Mouse (Mus musculus): Measurements from ENCODE around the gene Aoc1. TPM values are rescaled to one million over a fixed set of nuclear protein-coding genes. Genes with fewer than 3 reads are reported as not detected.
A peak's percentile ranks its signal among the peaks of the same experiment; 100 is the strongest.

Gene Aoc1
- polyA plus RNA-seq (2011; ENCODE audit: insufficient read depth, insufficient read length, low replicate concordance, missing spikeins): not detected in 2 replicates

DNA sequence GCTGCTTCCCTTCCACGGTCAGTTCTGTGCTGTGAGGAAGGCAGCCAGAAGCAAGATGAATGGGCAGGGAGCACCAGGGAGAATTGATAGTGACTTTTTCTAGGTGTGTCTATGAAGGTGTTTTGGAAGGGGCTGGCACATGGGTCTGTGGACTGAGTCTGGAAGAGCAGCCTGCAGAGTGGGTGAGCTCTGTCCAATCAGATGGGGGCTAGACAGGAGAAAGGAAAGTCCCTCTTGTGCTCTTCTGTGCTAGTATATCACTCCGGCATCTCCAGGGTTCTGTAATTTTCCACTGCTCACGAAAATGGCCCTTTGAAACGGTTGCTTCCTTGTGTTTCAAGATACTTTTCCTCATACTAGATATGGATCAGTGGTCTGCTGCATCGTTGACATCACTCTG, at the start of gene Aoc1:
TSS of gene Aoc1 (plus strand) at position 301 of the 400 bp plus-strand sequence.
- no peaks in the 10 kb centered on the region for H3K4me1 ChIP-seq (ENCODE audit: control insufficient read depth, insufficient read depth, low read length)
- no peak within 1 kb of the TSS for H3K4me3 ChIP-seq (replicated peaks; ENCODE audit: control insufficient read depth, low read depth, low read length)
- TF ChIP-seq CTCF (IDR thresholded peaks at IDR 0.05; ENCODE audit: control insufficient read depth, insufficient read depth, low read length): no peak
- TF ChIP-seq POLR2A (IDR thresholded peaks at IDR 0.05; ENCODE audit: borderline replicate concordance, control insufficient read depth, low read depth, low read length): no peak
- WGBS: 61% methylated on average over 5 of the region's 5 CpGs
- H3K27ac ChIP-seq (ENCODE audit: control insufficient read depth, insufficient read depth, low read depth, low read length, poor library complexity): no peak within 1 kb of the TSS

DNA sequence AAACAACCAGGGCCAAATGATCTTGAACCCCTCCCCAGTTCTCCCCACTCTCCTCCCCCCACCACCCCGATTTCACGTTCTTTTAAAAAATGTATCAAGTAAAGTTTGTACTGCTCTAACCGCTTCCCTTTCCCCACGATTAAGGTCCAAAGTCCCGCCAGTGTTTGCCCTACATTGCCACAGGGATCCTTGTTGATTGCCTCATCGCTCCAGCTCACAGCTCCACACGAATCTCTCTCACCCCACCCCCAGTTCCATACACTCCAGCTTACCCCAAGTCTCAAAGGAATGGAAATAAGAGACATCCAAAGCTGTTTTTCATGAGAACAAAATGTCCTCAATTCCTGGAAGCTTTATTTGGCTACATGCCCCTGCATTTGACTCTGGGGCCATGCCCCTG, 47.7 kb upstream of the Aoc1 start:
- no peak overlapping the region for H3K27ac ChIP-seq (ENCODE audit: control insufficient read depth, insufficient read depth, low read depth, low read length, poor library complexity)
- no peak overlapping the region for H3K4me3 ChIP-seq (replicated peaks; ENCODE audit: control insufficient read depth, low read depth, low read length)
- H3K4me1 ChIP-seq (ENCODE audit: control insufficient read depth, insufficient read depth, low read length): peaks cover 1% of the 10 kb centered on the region; the same call in 1 of the 2 replicates
- TF ChIP-seq POLR2A (IDR thresholded peaks at IDR 0.05; ENCODE audit: borderline replicate concordance, control insufficient read depth, low read depth, low read length) (no peak), CTCF (IDR thresholded peaks at IDR 0.05; ENCODE audit: control insufficient read depth, insufficient read depth, low read length) (no peak)
- 52% methylated on average over 7 of the region's 7 CpGs for WGBS

DNA sequence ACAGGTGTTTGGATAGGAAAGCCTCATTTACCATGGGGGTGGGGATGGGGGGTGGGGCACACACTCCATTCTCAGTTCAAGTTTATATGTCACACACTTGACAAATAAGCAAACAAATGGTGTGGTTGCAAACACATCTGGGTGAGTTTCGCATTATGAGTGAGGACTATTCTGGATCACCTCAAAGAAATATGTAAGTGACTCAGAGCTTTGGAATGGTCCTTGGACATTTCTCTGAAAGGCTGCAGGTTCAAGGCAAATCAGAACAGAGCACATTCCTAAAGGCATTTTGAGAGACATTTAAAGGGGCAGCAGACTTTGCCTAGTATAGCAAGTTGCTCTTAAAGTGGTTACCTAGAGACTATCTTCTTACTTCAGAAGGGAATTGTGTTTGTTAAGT, 43.7 kb upstream of the Aoc1 start:
- H3K4me3 ChIP-seq (replicated peaks; ENCODE audit: control insufficient read depth, low read depth, low read length): no peak overlapping the region
- TF ChIP-seq POLR2A (IDR thresholded peaks at IDR 0.05; ENCODE audit: borderline replicate concordance, control insufficient read depth, low read depth, low read length): no peak
- TF ChIP-seq CTCF (IDR thresholded peaks at IDR 0.05; ENCODE audit: control insufficient read depth, insufficient read depth, low read length): no peak
- no peak overlapping the region for H3K27ac ChIP-seq (ENCODE audit: control insufficient read depth, insufficient read depth, low read depth, low read length, poor library complexity)
- H3K4me1 ChIP-seq (ENCODE audit: control insufficient read depth, insufficient read depth, low read length): peaks cover 1% of the 10 kb centered on the region; the same call in 1 of the 2 replicates
- WGBS: 85% methylated on average over 1 of the region's 1 CpGs

DNA sequence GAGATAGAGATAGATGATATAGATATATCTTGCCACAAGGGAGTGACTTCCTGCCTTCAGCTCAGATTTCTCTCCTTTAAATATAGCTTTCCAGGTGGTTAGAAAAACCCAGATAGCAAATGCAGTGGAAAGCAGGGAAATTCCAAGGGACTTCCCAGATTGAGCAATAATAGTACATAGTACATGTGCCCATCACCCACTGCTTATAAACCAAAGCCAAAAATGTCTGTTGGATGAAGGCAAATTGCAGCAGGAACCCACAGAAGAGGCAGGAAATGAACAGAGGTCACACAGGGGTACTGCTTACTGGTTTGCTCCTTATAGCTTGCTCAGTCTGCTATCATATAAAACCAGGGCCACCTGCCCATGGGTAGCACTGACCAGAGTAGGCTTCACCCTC, 43.0 kb upstream of the Aoc1 start:
- peaks cover 1% of the 10 kb centered on the region; the same call in 1 of the 2 replicates for H3K4me1 ChIP-seq (ENCODE audit: control insufficient read depth, insufficient read depth, low read length)
- H3K27ac ChIP-seq (ENCODE audit: control insufficient read depth, insufficient read depth, low read depth, low read length, poor library complexity): no peak overlapping the region
- H3K4me3 ChIP-seq (replicated peaks; ENCODE audit: control insufficient read depth, low read depth, low read length): no peak overlapping the region
- TF ChIP-seq CTCF (IDR thresholded peaks at IDR 0.05; ENCODE audit: control insufficient read depth, insufficient read depth, low read length) (no peak), POLR2A (IDR thresholded peaks at IDR 0.05; ENCODE audit: borderline replicate concordance, control insufficient read depth, low read depth, low read length) (no peak)

DNA sequence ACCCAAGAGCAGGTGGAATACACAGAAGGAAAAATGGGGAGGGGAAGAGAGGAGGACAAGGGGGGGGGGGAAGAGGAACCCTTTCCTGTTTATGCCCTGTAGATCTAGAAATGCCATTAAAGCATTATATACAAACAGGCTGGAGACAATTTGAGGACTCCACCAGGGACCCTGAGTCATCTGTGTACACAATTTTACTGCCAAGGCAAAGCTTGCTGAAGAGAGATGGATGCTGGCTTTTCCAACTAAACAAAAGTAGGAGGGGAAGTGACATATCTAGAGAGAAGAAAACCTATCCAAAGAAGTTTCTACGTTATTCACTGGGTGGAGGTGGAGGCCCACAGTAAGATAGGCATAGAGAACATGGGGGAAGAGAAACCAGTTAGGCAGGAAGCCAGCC, 42.5 kb upstream of the Aoc1 start:
- 13% methylated on average over 1 of the region's 1 CpGs for WGBS
- no peak overlapping the region for H3K27ac ChIP-seq (ENCODE audit: control insufficient read depth, insufficient read depth, low read depth, low read length, poor library complexity)
- H3K4me1 ChIP-seq (ENCODE audit: control insufficient read depth, insufficient read depth, low read length): peaks cover 1% of the 10 kb centered on the region; the same call in 1 of the 2 replicates
- no peak overlapping the region for H3K4me3 ChIP-seq (replicated peaks; ENCODE audit: control insufficient read depth, low read depth, low read length)
- TF ChIP-seq CTCF (IDR thresholded peaks at IDR 0.05; ENCODE audit: control insufficient read depth, insufficient read depth, low read length): no peak
- no peak for TF ChIP-seq POLR2A (IDR thresholded peaks at IDR 0.05; ENCODE audit: borderline replicate concordance, control insufficient read depth, low read depth, low read length)

DNA sequence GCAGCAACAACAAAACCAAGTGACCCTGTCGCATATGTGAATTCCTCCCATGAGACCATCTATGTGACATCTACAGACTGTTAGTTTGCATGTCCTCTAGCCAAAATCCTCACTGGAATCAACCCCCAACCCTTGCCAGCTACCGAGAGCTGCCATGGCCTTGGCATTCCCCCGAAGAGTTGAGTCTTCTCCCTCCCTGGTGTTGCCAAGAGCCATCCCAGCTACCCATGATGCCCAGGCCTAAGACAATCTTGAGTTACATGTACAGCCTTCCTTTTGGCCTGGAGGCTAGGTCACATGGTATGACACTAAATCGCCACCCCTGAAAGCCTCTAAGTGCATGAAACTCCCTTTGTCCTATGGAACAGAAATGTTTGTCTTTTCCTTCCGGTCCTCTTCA, 41.6 kb upstream of the Aoc1 start:
- Histone ChIP-seq H3K4me1 (ENCODE audit: control insufficient read depth, insufficient read depth, low read length) (peaks cover 1% of the 10 kb centered on the region; the same call in 1 of the 2 replicates), H3K27ac (ENCODE audit: control insufficient read depth, insufficient read depth, low read depth, low read length, poor library complexity) (peak overlapping the region; percentile 32; the same call in 1 of the 2 replicates), H3K4me3 (replicated peaks; ENCODE audit: control insufficient read depth, low read depth, low read length) (no peak overlapping the region)
- no peak for TF ChIP-seq POLR2A (IDR thresholded peaks at IDR 0.05; ENCODE audit: borderline replicate concordance, control insufficient read depth, low read depth, low read length)
- TF ChIP-seq CTCF (IDR thresholded peaks at IDR 0.05; ENCODE audit: control insufficient read depth, insufficient read depth, low read length): no peak
- WGBS: 87% methylated on average over 5 of the region's 5 CpGs

DNA sequence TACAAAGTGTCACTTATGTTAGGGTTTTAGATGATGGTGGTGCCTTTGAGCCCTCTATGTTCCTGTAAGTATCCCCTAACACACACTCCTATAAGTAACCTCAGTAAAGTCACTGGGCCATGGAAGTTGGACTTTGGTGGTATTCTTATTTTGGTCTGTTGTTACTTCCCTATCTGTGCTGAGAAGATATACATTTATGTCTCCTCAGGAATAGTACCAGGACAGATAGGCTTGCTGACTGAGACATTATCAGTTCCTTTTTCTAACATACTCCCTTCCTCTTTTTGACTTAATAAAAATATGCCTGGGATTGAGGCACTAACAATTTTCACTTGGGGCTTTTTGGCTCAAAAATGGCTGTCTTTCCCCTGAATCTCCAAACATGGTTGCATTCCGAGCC, 40.3 kb upstream of the Aoc1 start:
- TF ChIP-seq CTCF (IDR thresholded peaks at IDR 0.05; ENCODE audit: control insufficient read depth, insufficient read depth, low read length) (no peak), POLR2A (IDR thresholded peaks at IDR 0.05; ENCODE audit: borderline replicate concordance, control insufficient read depth, low read depth, low read length) (no peak)
- Histone ChIP-seq H3K27ac (ENCODE audit: control insufficient read depth, insufficient read depth, low read depth, low read length, poor library complexity) (no peak overlapping the region), H3K4me1 (ENCODE audit: control insufficient read depth, insufficient read depth, low read length) (peaks cover 1% of the 10 kb centered on the region; the same call in 1 of the 2 replicates), H3K4me3 (replicated peaks; ENCODE audit: control insufficient read depth, low read depth, low read length) (no peak overlapping the region)
- WGBS: 44% methylated on average over 1 of the region's 1 CpGs

DNA sequence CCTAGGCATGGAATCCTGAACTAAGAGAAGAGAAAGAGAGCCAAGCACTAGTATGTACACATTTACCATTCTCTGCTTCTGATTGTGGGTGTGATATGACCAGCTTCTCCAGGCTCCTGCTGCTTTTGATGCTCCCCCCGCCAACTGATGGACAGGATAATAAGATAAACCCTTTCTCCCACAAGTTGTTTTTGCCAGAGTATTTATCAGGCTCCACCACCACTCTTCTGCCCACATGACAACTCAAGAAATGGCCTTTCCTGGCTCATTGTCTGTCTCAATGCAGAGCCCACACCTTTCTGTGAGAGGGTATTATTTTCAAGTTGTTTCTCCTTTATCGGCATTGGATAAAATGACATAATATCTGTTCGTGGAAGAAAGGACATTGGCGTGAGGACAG, 39.2 kb upstream of the Aoc1 start:
- no peak overlapping the region for H3K4me3 ChIP-seq (replicated peaks; ENCODE audit: control insufficient read depth, low read depth, low read length)
- 65% methylated on average over 4 of the region's 4 CpGs for WGBS
- peaks cover 1% of the 10 kb centered on the region; the same call in 1 of the 2 replicates for H3K4me1 ChIP-seq (ENCODE audit: control insufficient read depth, insufficient read depth, low read length)
- TF ChIP-seq POLR2A (IDR thresholded peaks at IDR 0.05; ENCODE audit: borderline replicate concordance, control insufficient read depth, low read depth, low read length) (no peak), CTCF (IDR thresholded peaks at IDR 0.05; ENCODE audit: control insufficient read depth, insufficient read depth, low read length) (no peak)
- no peak overlapping the region for H3K27ac ChIP-seq (ENCODE audit: control insufficient read depth, insufficient read depth, low read depth, low read length, poor library complexity)

DNA sequence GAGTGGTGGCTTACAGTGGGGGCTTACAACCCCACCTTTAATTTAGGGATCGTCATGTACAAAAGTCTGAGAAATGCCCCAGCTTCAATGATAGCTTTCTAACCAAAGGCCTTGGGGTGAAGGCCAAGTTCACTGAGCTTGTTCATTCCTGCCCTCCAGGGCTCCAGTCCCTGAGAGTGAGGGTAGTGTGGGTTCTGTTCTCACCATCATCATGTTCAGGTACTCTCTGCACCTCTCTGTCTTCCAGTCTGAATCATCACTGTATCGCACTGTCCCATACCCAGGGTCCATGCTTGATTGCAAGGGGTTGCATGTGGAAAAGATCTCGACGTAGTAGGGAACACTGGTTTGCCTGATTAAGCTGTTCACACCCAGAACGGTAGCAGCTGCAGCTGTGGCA, 37.5 kb upstream of the Aoc1 start:
- Histone ChIP-seq H3K27ac (ENCODE audit: control insufficient read depth, insufficient read depth, low read depth, low read length, poor library complexity) (no peak overlapping the region), H3K4me1 (ENCODE audit: control insufficient read depth, insufficient read depth, low read length) (no peaks in the 10 kb centered on the region; the same call in 1 of the 2 replicates), H3K4me3 (replicated peaks; ENCODE audit: control insufficient read depth, low read depth, low read length) (no peak overlapping the region)
- TF ChIP-seq CTCF (IDR thresholded peaks at IDR 0.05; ENCODE audit: control insufficient read depth, insufficient read depth, low read length): no peak
- TF ChIP-seq POLR2A (IDR thresholded peaks at IDR 0.05; ENCODE audit: borderline replicate concordance, control insufficient read depth, low read depth, low read length): no peak
- 80% methylated on average over 5 of the region's 5 CpGs for WGBS

Measured in bone marrow, adult 2 months (tissue).